Mouse (Mus musculus) liver, postnatal 0 days (tissue): ENCODE measurements around the gene Slc38a1. TPM values are rescaled to one million over a fixed set of nuclear protein-coding genes. Genes with fewer than 3 reads are reported as not detected.

Source experiments
- ATAC-seq: fragments of 200-750 bp; cut with Nextera tagmentation; 2 replicates; pipeline ENCODE4 v1.8.0; 2017; ENCODE audit warnings: mild to moderate bottlenecking, moderate library complexity
- DNase-seq: peaks from one replicate; pipeline ENCODE4 v3.0.0-alpha.2; 2016
- H3K27ac ChIP-seq: fragments of 300-500 bp; sonication (generic); 2 replicates; pipeline ENCODE4 v1.5.1; 2014; ENCODE audit warnings: antibody characterized with exemption, moderate library complexity, mild to moderate bottlenecking, low read depth
- H3K27me3 ChIP-seq: fragments of 300-500 bp; sonication (generic); 2 replicates; pipeline ENCODE4 v1.6.1; 2014; ENCODE audit warnings: low read length, control low read depth, mixed read lengths; ENCODE audit not compliant: insufficient read depth
- H3K36me3 ChIP-seq: fragments of 300-500 bp; sonication (generic); replicated peaks from 2 replicates; pipeline ENCODE4 v1.6.1; 2014; ENCODE audit warnings: mild to moderate bottlenecking, control low read depth, low read length, moderate library complexity, mixed read lengths; ENCODE audit not compliant: insufficient read depth
- H3K4me1 ChIP-seq: fragments of 300-500 bp; sonication (generic); 2 replicates; pipeline ENCODE4 v1.6.1; 2014; ENCODE audit warnings: antibody characterized with exemption, mild to moderate bottlenecking, control low read depth; ENCODE audit not compliant: insufficient read depth
- H3K4me2 ChIP-seq: fragments of 300-500 bp; sonication (generic); 2 replicates; pipeline ENCODE4 v1.6.1; 2014; ENCODE audit warnings: low read depth, mild to moderate bottlenecking, low read length, moderate library complexity, mixed read lengths
- H3K4me3 ChIP-seq: fragments of 300-500 bp; sonication (generic); 2 replicates; pipeline ENCODE4 v1.5.1; 2014; ENCODE audit warnings: low read depth, low read length
- H3K9ac ChIP-seq: fragments of 300-500 bp; sonication (generic); replicated peaks from 2 replicates; pipeline ENCODE4 v1.6.1; 2014; ENCODE audit warnings: mild to moderate bottlenecking, moderate library complexity
- H3K9me3 ChIP-seq: fragments of 300-500 bp; sonication (generic); 2 replicates; pipeline ENCODE4 v1.6.1; 2016; ENCODE audit warnings: mild to moderate bottlenecking, control low read depth, low read length, mixed read lengths
- CTCF ChIP-seq: sonication (generic); IDR thresholded peaks from 2 replicates; pipeline ENCODE4 v1.5.1; 2016; ENCODE audit warnings: antibody characterized with exemption, low read depth
- EP300 ChIP-seq: IDR thresholded peaks from 2 replicates; pipeline ENCODE4 v1.6.1; 2016; ENCODE audit warnings: antibody characterized with exemption, low read depth, mild to moderate bottlenecking
- WGBS: fragments of 180-500 bp; shearing (Covaris S2); extraction: QIAGEN DNeasy Blood & Tissue Kit; methylation state at CpG from one replicate; pipeline ENCODE4 v1.1.7; 2014; ENCODE audit not compliant: insufficient replicate concordance; 5-methylcytosine and 5-hydroxymethylcytosine counted together
- polyA plus RNA-seq: library from polyadenylated mRNA; unstranded; fragments of >200 nt; fragmentation: Nextera tagmentation; extraction: Ambion mirVana; gene quantifications from 2 replicates; pipeline ENCODE4 v1.2.1, GENCODE M21; 2015

Slc38a1 gene
- polyA plus RNA-seq, 1 experiment from 2014 or later, result 11.3 TPM

DNA sequence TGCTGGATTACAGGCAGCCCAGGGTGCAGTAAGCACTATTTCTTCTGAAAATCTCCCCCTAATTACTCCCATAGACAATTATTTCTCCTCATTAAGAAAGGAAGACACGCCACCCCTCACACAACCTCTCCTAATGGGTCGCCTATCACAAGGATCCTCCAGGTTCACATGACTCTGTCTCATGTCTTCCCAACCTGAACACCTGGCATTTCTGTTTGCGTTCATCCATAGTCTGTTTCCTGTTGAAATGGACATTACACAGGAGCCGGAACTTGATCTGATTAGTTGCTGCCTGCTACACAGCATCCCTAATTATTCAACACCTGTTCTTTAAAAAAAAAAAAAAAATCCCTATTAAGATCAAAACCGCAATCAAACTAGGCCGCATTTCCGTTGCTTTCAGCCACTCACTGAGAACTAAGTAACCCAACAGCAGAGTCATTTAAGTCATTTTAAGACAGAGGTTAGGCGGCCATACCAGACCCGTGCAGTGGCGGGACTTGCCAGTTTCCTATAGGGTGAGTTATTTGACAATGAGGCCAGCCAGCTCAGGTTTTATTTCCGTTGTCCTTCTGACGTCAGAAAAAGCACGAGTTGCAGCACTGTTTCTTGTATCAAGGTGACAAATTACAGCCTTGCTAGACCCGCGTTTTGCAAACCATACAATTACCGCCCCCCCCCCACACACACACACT lies 2.3 kb downstream of the Slc38a1 start:
- 15% methylated on average over 16 of the region's 16 CpGs for WGBS
- H3K9ac ChIP-seq, result peak overlapping the region; percentile 79
- H3K4me2 ChIP-seq, result peak overlapping the region; percentile 99
- DNase-seq (peak; percentile 35), ATAC-seq (peak; percentile 22; the same call in 1 of the 2 replicates)
- peak overlapping the region; percentile 77 for H3K4me3 ChIP-seq
- peaks cover 19% of the 10 kb centered on the region for H3K4me1 ChIP-seq
- peak overlapping the region; percentile 75; the same call in 1 of the 2 replicates for H3K27ac ChIP-seq
- no peaks in the 10 kb centered on the region for H3K36me3 ChIP-seq
- H3K9me3 ChIP-seq, result no peaks in the 10 kb centered on the region
- no peak for TF ChIP-seq CTCF
- no peak for TF ChIP-seq EP300
- peaks cover 7% of the 10 kb centered on the region; the same call in 1 of the 2 replicates for H3K27me3 ChIP-seq

GRCm38 (mm10) chr15:96639630-96640029 lies 3.1 kb downstream of the Slc38a1 start:
- no peak overlapping the region for H3K9ac ChIP-seq
- WGBS, result 82% methylated on average over 8 of the region's 8 CpGs
- peaks cover 7% of the 10 kb centered on the region; the same call in 1 of the 2 replicates for H3K27me3 ChIP-seq
- H3K27ac ChIP-seq, result no peak overlapping the region
- no peak overlapping the region for H3K4me3 ChIP-seq
- no peak for TF ChIP-seq CTCF
- no peak for TF ChIP-seq EP300
- peaks cover 19% of the 10 kb centered on the region for H3K4me1 ChIP-seq
- H3K4me2 ChIP-seq, result peak overlapping the region; percentile 99; the same call in 1 of the 2 replicates
- no peaks in the 10 kb centered on the region for H3K36me3 ChIP-seq
- no peak for ATAC-seq
- H3K9me3 ChIP-seq, result no peaks in the 10 kb centered on the region
- DNase-seq, result no peak

DNA sequence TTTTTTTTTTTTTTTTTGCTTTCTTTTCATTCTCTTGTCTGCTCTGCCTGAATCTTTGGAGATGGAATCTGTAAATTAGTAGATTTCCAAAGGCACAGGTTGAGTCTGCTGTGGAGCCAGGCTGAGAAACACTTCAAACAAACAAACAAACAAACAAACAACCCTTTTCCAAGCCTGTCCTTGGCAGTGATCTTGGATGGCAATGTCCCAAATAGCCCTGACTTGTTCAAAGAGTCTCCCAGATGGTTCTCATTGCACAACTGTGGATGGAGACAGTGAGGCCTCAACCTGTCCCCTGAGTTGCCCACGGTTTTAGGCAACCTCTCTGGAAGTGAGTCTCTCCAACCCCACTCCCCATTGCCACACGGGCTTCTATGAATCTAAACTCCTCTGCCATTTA lies 4.1 kb downstream of the Slc38a1 start:
- no peaks in the 10 kb centered on the region for H3K36me3 ChIP-seq
- no peak for TF ChIP-seq CTCF
- no peak for TF ChIP-seq EP300
- H3K27me3 ChIP-seq, result peaks cover 7% of the 10 kb centered on the region; the same call in 1 of the 2 replicates
- no peak overlapping the region for H3K27ac ChIP-seq
- no peak overlapping the region for H3K9ac ChIP-seq
- no peaks in the 10 kb centered on the region for H3K9me3 ChIP-seq
- H3K4me3 ChIP-seq, result no peak overlapping the region
- 55% methylated on average over 2 of the region's 2 CpGs for WGBS
- DNase-seq, result no peak
- peaks cover 19% of the 10 kb centered on the region for H3K4me1 ChIP-seq
- no peak for ATAC-seq
- H3K4me2 ChIP-seq, result no peak overlapping the region; the same call in 1 of the 2 replicates

DNA sequence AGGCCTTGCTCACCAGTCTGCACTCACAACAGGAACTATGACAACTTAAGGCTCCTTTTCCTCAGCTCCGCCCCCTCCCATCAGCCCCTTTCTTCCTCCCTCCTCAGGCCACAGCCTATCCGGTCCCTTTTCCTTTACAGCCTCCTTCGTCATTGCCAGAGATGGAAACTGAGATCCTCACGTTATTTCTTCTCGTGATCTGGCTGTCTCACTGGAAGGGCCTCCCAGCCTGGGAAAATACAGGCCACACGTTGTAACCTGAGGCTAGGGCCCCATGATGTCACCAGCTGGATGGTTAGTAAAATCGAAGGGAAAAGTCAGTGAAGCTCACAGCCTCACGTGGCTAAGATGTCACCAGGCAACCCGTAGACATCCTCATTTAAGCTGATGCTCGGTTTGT lies 4.5 kb downstream of the Slc38a1 start:
- no peak for ATAC-seq
- Histone ChIP-seq H3K9me3 (no peaks in the 10 kb centered on the region), H3K4me2 (no peak overlapping the region; the same call in 1 of the 2 replicates), H3K36me3 (no peaks in the 10 kb centered on the region), H3K27me3 (peaks cover 7% of the 10 kb centered on the region; the same call in 1 of the 2 replicates), H3K4me1 (peaks cover 19% of the 10 kb centered on the region), H3K4me3 (no peak overlapping the region), H3K9ac (no peak overlapping the region), H3K27ac (no peak overlapping the region)
- DNase-seq, result peak; percentile 32
- no peak for TF ChIP-seq EP300
- no peak for TF ChIP-seq CTCF
- WGBS, result 40% methylated on average over 10 of the region's 10 CpGs

GRCm38 (mm10) chr15:96634670-96635405 lies 7.9 kb downstream of the Slc38a1 start:
- Histone ChIP-seq H3K36me3 (no peaks in the 10 kb centered on the region), H3K9me3 (peaks cover 4% of the 10 kb centered on the region; the same call in 1 of the 2 replicates)
- TF ChIP-seq EP300 (no peak), CTCF (no peak)

GRCm38 (mm10) chr15:96632201-96632600 lies 10.5 kb downstream of the Slc38a1 start:
- no peak for ATAC-seq
- Histone ChIP-seq H3K4me3 (no peak overlapping the region), H3K4me1 (peaks cover 2% of the 10 kb centered on the region; the same call in 1 of the 2 replicates), H3K4me2 (no peak overlapping the region), H3K9me3 (peaks cover 4% of the 10 kb centered on the region; the same call in 1 of the 2 replicates), H3K27me3 (no peaks in the 10 kb centered on the region), H3K9ac (no peak overlapping the region), H3K36me3 (no peaks in the 10 kb centered on the region), H3K27ac (no peak overlapping the region)
- DNase-seq, result no peak
- WGBS, result 91% methylated on average over 5 of the region's 5 CpGs
- TF ChIP-seq EP300, result no peak
- 0 out of 2 replicates have a peak, but pooled peaks have one; percentile 20 for TF ChIP-seq CTCF

More at GRCm38 (mm10) chr15:96634670-96635405, 7.9 kb downstream of the Slc38a1 start:
- no peak for DNase-seq
- Histone ChIP-seq H3K27ac (no peak overlapping the region), H3K4me1 (peaks cover 8% of the 10 kb centered on the region), H3K4me3 (no peak overlapping the region), H3K9ac (no peak overlapping the region), H3K27me3 (no peaks in the 10 kb centered on the region), H3K4me2 (no peak overlapping the region)
- WGBS, result 86% methylated on average over 19 of the region's 19 CpGs
- ATAC-seq, result no peak
